Mouse (Mus musculus) brown adipose tissue, adult 24 weeks (tissue): ENCODE measurements around the gene Daw1. TPM values are rescaled to one million over a fixed set of nuclear protein-coding genes. Genes with fewer than 3 reads are reported as not detected.
A peak's percentile ranks its signal among the peaks of the same experiment; 100 is the strongest.

ENCODE experiments used
- H3K27ac ChIP-seq: fragments of 200-500 bp; replicated peaks from 2 replicates; pipeline ENCODE4 v1.5.1; 2012; ENCODE audit warnings: low read depth, mild to moderate bottlenecking, low read length
- H3K4me1 ChIP-seq: fragments of 200-500 bp; 2 replicates; pipeline ENCODE4 v1.6.1; 2012; ENCODE audit warnings: low read length, mixed read lengths; ENCODE audit not compliant: control insufficient read depth, insufficient read depth, insufficient read length
- H3K4me3 ChIP-seq: fragments of 200-500 bp; 2 replicates; pipeline ENCODE4 v1.5.1; 2012; ENCODE audit warnings: low read depth, mild to moderate bottlenecking, low read length, moderate library complexity; ENCODE audit not compliant: insufficient read depth
- polyA plus RNA-seq: library from polyadenylated mRNA; stranded (reverse); fragments of >200 nt; gene quantifications from 2 replicates; pipeline ENCODE4 v1.2.4, GENCODE M21; 2012; ENCODE audit not compliant: missing spikeins, insufficient read depth, insufficient read length

The Daw1 gene
- polyA plus RNA-seq, result not detected in 2 replicates

GRCm38 (mm10) chr1:83159603-83160002, at the start of gene Daw1:
Gene Daw1, plus strand, starts transcription at chr1:83159752.
- Histone ChIP-seq H3K27ac (no peak within 1 kb of the TSS), H3K4me1 (no peaks in the 10 kb centered on the region), H3K4me3 (peak within 1 kb of the TSS; percentile 64)

DNA sequence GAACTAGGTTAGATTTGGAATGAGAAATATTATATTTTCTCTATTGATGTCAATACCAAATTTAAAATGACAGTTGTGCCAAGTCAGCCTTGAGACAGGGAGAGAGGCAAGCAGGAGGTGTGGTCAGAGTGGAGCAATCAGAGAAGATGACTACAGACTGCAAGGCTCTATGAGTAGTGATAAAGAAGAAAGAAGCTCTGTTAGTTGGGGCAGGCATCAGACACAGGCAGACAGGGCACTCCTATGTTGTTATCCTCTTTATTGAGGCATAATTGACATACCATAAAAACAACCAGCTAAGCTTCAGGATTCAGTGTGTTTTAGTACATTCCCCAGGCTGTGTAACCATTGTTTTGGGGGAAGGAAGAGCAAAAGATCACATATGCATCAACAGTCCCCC, 48.6 kb upstream of the Daw1 start:
- no peaks in the 10 kb centered on the region for H3K4me1 ChIP-seq
- no peak overlapping the region for H3K27ac ChIP-seq
- no peak overlapping the region for H3K4me3 ChIP-seq

- no peak overlapping the region for H3K4me3 ChIP-seq
- no peaks in the 10 kb centered on the region for H3K4me1 ChIP-seq
- H3K27ac ChIP-seq, result no peak overlapping the region
These were observed 47.8 kb upstream of the Daw1 start for GRCm38 (mm10) chr1:83111726-83112125.

GRCm38 (mm10) chr1:83116447-83117137, 43.0 kb upstream of the Daw1 start, which contains the start of gene Ccl20:
Gene Ccl20, plus strand, starts transcription at chr1:83116766.
- Histone ChIP-seq H3K4me3 (no peak within 1 kb of the TSS), H3K4me1 (no peaks in the 10 kb centered on the region), H3K27ac (no peak within 1 kb of the TSS)

GRCm38 (mm10) chr1:83117217-83117616, 42.3 kb upstream of the Daw1 start:
- Histone ChIP-seq H3K4me3 (no peak overlapping the region), H3K27ac (no peak overlapping the region), H3K4me1 (no peaks in the 10 kb centered on the region)

DNA sequence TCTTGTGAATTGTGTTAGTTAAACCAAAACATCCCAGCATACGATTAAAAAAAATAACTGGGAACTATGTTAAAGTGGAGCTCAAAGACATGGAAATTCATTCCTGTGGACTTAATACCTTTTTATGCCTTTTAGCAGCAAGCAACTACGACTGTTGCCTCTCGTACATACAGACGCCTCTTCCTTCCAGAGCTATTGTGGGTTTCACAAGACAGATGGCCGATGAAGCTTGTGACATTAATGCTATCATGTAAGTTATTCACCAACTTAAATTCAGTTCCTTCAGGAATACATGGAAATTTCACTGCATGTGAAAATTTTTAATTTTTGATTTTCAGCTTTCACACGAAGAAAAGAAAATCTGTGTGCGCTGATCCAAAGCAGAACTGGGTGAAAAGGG, 41.9 kb upstream of the Daw1 start:
- no peak overlapping the region for H3K4me3 ChIP-seq
- H3K27ac ChIP-seq, result no peak overlapping the region
- no peaks in the 10 kb centered on the region for H3K4me1 ChIP-seq

DNA sequence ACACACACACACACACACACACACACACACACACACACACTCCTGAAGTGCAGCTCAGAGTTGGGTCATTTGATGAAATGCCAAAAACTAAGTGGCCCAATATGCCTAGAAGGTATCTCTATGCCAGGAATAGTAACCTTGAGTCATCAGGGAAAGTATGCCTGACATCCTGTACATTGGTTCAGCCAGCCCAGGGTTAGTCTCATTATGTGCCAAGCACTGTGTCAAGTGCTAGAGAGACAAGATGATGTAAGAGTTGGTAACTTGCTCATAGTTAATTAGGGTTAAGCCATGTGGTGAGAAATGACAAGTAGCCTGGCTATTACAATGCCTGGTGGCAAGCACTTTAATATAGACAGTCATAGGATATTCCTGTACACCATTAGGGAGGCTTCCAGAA, 39.6 kb upstream of the Daw1 start:
- Histone ChIP-seq H3K27ac (no peak overlapping the region), H3K4me3 (no peak overlapping the region), H3K4me1 (no peaks in the 10 kb centered on the region)

DNA sequence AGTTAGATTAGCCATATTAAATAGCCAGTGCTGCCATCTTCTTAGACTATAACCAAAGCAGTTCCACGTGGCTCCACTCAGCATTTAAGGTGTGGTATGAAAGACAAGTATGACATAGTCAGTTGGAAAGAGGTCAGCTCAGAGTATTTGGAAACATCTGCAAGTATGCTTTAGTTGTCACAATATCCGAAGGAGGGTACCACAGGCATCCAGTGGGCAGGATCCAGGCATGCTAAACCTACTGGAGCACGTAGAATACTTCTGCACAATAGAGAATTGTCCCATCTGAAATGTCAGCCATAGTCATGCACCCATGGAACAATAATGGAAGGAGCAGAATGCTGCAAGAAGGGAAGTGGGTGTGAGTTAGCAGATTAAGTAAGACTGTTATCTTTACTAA, 39.2 kb upstream of the Daw1 start:
- Histone ChIP-seq H3K27ac (no peak overlapping the region), H3K4me3 (no peak overlapping the region)

GRCm38 (mm10) chr1:83123201-83123600, 36.4 kb upstream of the Daw1 start:
- H3K4me1 ChIP-seq, result no peaks in the 10 kb centered on the region
- no peak overlapping the region for H3K4me3 ChIP-seq
- H3K27ac ChIP-seq, result no peak overlapping the region

More for the DNA sequence above, 39.2 kb upstream of the Daw1 start:
- H3K4me1 ChIP-seq, result no peaks in the 10 kb centered on the region

- Histone ChIP-seq H3K4me1 (no peaks in the 10 kb centered on the region), H3K27ac (no peak overlapping the region)
These were observed 23.7 kb upstream of the Daw1 start for GRCm38 (mm10) chr1:83135829-83136228.

DNA sequence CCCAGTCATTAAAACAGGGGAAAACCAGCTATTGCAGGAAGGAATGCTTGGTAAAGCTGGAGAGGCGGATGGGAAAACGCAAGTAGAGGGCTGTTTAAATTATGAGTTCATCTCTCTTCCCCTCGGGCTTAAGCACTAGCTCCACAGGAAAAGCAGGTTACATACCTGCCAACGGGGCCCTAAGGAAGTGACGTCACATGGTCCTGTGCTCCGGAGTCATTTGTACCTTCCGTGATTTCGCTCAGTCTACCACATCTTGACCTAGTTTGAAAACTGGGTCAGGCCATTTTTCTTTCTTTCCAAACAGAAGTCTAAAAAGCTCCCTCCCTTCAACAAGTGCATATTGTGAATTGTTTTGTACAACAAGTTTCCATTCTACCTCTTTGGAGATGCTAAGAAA, 21.7 kb upstream of the Daw1 start:
- no peaks in the 10 kb centered on the region for H3K4me1 ChIP-seq

More at GRCm38 (mm10) chr1:83135829-83136228, 23.7 kb upstream of the Daw1 start:
- H3K4me3 ChIP-seq, result no peak overlapping the region

DNA sequence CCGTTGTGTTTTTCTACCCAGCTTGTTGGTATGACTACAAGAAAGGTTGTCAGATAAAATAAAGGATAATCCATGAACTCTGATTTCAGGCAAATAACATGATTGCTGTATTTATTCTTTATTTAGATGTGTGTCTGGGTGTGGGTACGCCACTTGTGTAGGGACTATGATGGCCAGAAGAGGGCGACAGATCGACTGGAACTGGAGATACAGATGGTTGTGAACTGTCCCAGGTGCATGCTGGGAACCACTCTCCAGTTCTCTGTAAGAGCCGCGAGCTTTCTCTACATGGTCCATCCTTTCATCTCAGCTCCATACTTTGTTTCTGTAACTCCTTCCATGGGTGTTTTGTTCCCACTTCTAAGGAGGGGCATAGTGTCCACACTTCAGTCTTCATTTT, 20.8 kb upstream of the Daw1 start:
- Histone ChIP-seq H3K27ac (no peak overlapping the region), H3K4me1 (no peaks in the 10 kb centered on the region), H3K4me3 (no peak overlapping the region)

More for the DNA sequence above, 21.7 kb upstream of the Daw1 start:
- Histone ChIP-seq H3K4me3 (no peak overlapping the region), H3K27ac (no peak overlapping the region)

GRCm38 (mm10) chr1:83141510-83141909, 18.0 kb upstream of the Daw1 start:
- no peak overlapping the region for H3K4me3 ChIP-seq
- H3K4me1 ChIP-seq, result no peaks in the 10 kb centered on the region
- H3K27ac ChIP-seq, result no peak overlapping the region

DNA sequence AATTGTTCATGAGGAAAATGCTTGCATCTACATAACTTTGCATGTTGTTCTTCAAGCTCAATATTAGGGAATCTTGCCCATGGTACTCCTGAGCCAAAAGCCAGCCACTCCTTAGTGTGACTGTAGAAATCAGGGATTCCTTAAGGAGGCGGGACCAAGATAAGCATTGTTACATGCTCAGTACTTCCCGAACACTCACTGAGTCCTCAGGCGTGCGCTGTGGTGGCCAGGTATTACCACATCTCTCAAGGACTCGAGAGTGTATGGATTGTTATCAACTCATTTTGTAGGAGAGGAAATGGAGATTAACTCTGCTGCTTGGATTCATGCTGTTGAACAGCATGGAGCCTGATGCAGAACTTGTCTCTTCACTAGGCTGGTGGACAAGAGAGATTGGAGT, 17.5 kb upstream of the Daw1 start:
- no peaks in the 10 kb centered on the region for H3K4me1 ChIP-seq
- H3K4me3 ChIP-seq, result no peak overlapping the region
- H3K27ac ChIP-seq, result no peak overlapping the region

DNA sequence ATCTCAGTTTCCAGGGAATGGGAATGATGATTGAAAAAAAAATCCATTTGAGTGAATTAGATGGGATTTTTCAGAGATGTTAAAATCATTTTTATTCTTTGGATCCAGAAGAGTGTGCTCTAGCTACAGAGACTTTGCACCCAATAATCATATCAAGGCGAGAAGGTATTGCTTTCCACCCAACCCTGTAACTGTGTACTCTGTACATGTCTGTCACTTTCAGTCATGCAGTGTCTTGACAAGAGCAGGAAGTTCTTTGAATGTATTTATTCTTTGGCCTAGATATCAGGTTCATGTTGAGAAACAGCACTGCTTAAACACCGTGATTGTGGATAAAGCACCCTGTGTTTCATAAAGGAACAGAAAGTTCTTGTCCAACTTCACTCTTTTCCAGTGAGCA, 13.0 kb upstream of the Daw1 start:
- Histone ChIP-seq H3K4me3 (no peak overlapping the region), H3K4me1 (no peaks in the 10 kb centered on the region), H3K27ac (no peak overlapping the region)

- H3K4me3 ChIP-seq, result no peak overlapping the region
- no peak overlapping the region for H3K27ac ChIP-seq
- no peaks in the 10 kb centered on the region for H3K4me1 ChIP-seq
These were observed 9.3 kb upstream of the Daw1 start for GRCm38 (mm10) chr1:83150227-83150626.
